Comparison of ENCODE assay signal across 24 mouse cellular contexts in genomic region chr11:12090961-12091360, GRCm38 (mm10). TPM values are rescaled to one million over a fixed set of nuclear protein-coding genes. Genes with fewer than 3 reads are reported as not detected.
DNase-seq lines count a peak whose midpoint lies in the region; ATAC-seq lines count a peak whose summit lies in the region.
"Had no signal": no experiment of that assay in that cellular context is flagged by ENCODE, and none has a peak within 500 bp of the region (broad histone marks: within the 10 kb centered on the region; RNA-seq: fewer than 3 reads in every experiment).

No protein-coding gene starts in this region.

- no peak for ATAC-seq in heart, embryonic 11.5 days (replicated peaks; ENCODE audit: insufficient number of reproducible peaks, low FRiP score, low TSS enrichment)
- ATAC-seq: CD4-positive, CD25-positive, alpha-beta regulatory T cell, adult 4 months; forebrain, embryonic 13.5 days; intestine, embryonic 15.5 days; midbrain, embryonic 15.5 days had no signal

- no peak overlapping the region for H3K4me2 ChIP-seq in heart, embryonic 11.5 days
- H3K4me2 ChIP-seq: forebrain, embryonic 13.5 days; hindbrain, embryonic 14.5 days; intestine, embryonic 15.5 days; liver, embryonic 11.5 days; midbrain, embryonic 15.5 days had no signal

- peak; percentile 97 for DNase-seq in heart, adult 11 months
- DNase-seq in heart, adult 9 months (ENCODE audit: low spot score in 2 of 2): peak; percentile 14 to 62
- DNase-seq in heart, postnatal 25 days (ENCODE audit: low spot score): peak; percentile 12
- no peak for DNase-seq in forebrain, embryonic 10.5 days (ENCODE audit: extremely low spot score, low spot score)
- no peak for DNase-seq in ovary, postnatal 14 days (ENCODE audit: low spot score)
- no peak for DNase-seq in cerebellum, adult 8-10 months
- DNase-seq: adrenal gland, postnatal 25 days; cerebellum, adult 18-20 months; cerebellum, postnatal 36 days; kidney, adult 9 months; kidney, postnatal 36 days; lung, adult 18-20 months; right cerebral cortex, postnatal 4 days had no signal

- 71% methylated on average over 4 of the region's 4 CpGs for WGBS in heart, embryonic 11.5 days (ENCODE audit: insufficient replicate concordance)
- WGBS in forebrain, embryonic 10.5 days: 88% methylated on average over 4 of the region's 4 CpGs

- intact Hi-C loops in heart, postnatal 25 days (cut with DNase I): no loop called here

- no peaks in the 10 kb centered on the region; the same call in 1 of the 2 replicates for H3K36me3 ChIP-seq in heart, embryonic 11.5 days (ENCODE audit: control insufficient read depth, insufficient read depth, low read length)
- H3K36me3 ChIP-seq in forebrain, embryonic 10.5 days (replicated peaks): peaks cover 18% of the 10 kb centered on the region
- H3K36me3 ChIP-seq: G1E; intestine, embryonic 15.5 days; midbrain, embryonic 15.5 days had no signal

- no peak overlapping the region for H3K9ac ChIP-seq in heart, embryonic 11.5 days (ENCODE audit: low read depth, low read length)
- H3K9ac ChIP-seq: forebrain, embryonic 13.5 days; hindbrain, embryonic 14.5 days; intestine, embryonic 15.5 days; midbrain, embryonic 15.5 days had no signal

- 0 out of 2 replicates have a peak, but pooled peaks cover 3% of the 10 kb centered on the region for H3K4me1 ChIP-seq in heart, embryonic 11.5 days (ENCODE audit: control insufficient read depth, insufficient read depth, low read length)
- no peaks in the 10 kb centered on the region for H3K4me1 ChIP-seq in forebrain, embryonic 10.5 days
- H3K4me1 ChIP-seq: forebrain, embryonic 13.5 days; intestine, embryonic 15.5 days; megakaryocyte, embryonic 14.5 days; midbrain, embryonic 15.5 days had no signal

- no peak overlapping the region for H3K27ac ChIP-seq in heart, embryonic 11.5 days (ENCODE audit: low read depth, low read length)
- no peak overlapping the region for H3K27ac ChIP-seq in forebrain, embryonic 10.5 days
- H3K27ac ChIP-seq: forebrain, embryonic 13.5 days; hindbrain, embryonic 14.5 days; intestine, embryonic 15.5 days; midbrain, embryonic 15.5 days; stomach, postnatal 0 days had no signal

- H3K27me3 ChIP-seq in heart, embryonic 11.5 days (ENCODE audit: control insufficient read depth, insufficient read depth, low read length): no peaks in the 10 kb centered on the region
- H3K27me3 ChIP-seq in forebrain, embryonic 10.5 days (ENCODE audit: poor library complexity, severe bottlenecking): no peaks in the 10 kb centered on the region
- H3K27me3 ChIP-seq: forebrain, embryonic 13.5 days; intestine, embryonic 15.5 days; megakaryocyte, embryonic 14.5 days; midbrain, embryonic 15.5 days had no signal

- no peak overlapping the region for H3K4me3 ChIP-seq in heart, embryonic 11.5 days (ENCODE audit: low read depth, low read length)
- no peak overlapping the region for H3K4me3 ChIP-seq in forebrain, embryonic 10.5 days
- H3K4me3 ChIP-seq: forebrain, embryonic 13.5 days; intestine, embryonic 15.5 days; megakaryocyte, embryonic 14.5 days; midbrain, embryonic 15.5 days; myocyte had no signal

- peaks cover 5% of the 10 kb centered on the region; the same call in 1 of the 2 replicates for H3K9me3 ChIP-seq in heart, embryonic 11.5 days (replicated peaks; ENCODE audit: control insufficient read depth, low read length)
- no peaks in the 10 kb centered on the region for H3K9me3 ChIP-seq in forebrain, embryonic 10.5 days
- H3K9me3 ChIP-seq: forebrain, embryonic 13.5 days; G1E; intestine, embryonic 15.5 days; megakaryocyte, embryonic 14.5 days; midbrain, embryonic 15.5 days had no signal

RNA-seq across cellular contexts. Expression of gene Grb10, which starts 52.5 kb away (rescaled TPM):
- polyA plus RNA-seq in heart, embryonic 11.5 days (2014; fragmentation: Nextera tagmentation; extraction: Ambion mirVana): 263 and 402 TPM in 2 replicates
- total RNA-seq in heart, postnatal 25 days (2021): 100 to 1,000 TPM; 103 to 108 TPM
- 471 and 485 TPM in 2 replicates for polyA plus RNA-seq in forebrain, embryonic 10.5 days (2016; fragmentation: Nextera tagmentation; extraction: Ambion mirVana)
- polyA plus RNA-seq: G1E had no signal

Comparison
In these comparisons a context has a peak if more than half of its experiments do, and no peak if none do; other contexts are left out.
1. DNase-seq: peak in heart, adult 11 months (single experiment), heart, adult 9 months (2 of 2) and heart, postnatal 25 days (single experiment); none in forebrain, embryonic 10.5 days (single experiment), ovary, postnatal 14 days (single experiment) and cerebellum, adult 8-10 months (single experiment).